Mouse (Mus musculus) heart, adult 9 months (tissue): ENCODE results near the gene Rhbdl2.

Experiments
- DNase-seq, 2 experiments: peaks; one replicate each; pipeline ENCODE4 v3.0.0; 2022; ENCODE audit warnings: low spot score in 2 of 2

The Rhbdl2 gene

DNA sequence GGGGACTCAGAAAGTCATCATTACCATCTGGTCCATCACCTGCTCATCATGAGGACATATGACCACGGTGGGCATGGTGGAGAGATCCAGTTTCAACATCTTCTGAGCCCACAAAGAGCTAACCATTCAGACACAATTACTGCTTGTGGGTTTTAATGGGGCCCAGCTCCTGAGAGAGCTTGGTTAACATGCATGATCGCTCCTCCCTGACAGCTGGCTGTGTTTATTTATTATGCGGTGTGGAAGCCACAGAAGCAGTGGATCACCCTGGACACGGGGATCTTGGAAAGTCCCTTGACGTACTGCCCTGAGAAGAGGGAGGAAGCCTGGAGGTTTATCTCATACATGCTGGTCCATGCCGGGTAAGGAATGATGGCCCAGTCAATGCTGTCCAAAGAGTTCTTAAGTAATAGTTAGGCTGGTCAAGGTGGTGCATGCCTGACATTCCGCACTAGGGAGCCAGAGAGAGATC lies 26.4 kb downstream of the Rhbdl2 start:
- no peak for DNase-seq

DNA sequence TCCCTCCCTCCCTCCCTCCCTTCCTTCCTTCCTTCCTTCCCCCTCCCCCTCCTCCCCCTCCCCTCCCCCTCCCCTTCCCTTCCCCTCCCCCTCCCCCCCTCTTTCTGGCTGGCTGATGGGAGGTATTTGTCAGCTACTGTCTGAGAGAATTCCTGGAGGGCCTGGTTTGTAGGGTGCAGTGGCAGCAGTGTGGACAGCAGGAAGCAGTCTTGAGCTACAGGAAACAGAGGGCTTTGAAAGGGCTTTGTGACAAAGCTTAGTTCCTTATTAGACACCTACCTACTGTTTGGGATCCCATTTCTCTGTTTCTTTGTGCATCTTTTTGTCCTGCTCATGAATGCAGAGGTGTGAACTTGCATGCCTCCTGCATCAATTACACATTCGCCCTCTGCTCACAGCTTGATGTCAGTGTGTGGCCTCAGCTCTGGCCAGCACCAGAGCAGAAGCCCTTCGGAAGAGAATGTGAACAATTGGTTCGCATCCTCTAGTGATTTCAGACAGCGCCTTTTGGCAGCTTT lies 31.5 kb downstream of the Rhbdl2 start:
- DNase-seq = no peak

DNA sequence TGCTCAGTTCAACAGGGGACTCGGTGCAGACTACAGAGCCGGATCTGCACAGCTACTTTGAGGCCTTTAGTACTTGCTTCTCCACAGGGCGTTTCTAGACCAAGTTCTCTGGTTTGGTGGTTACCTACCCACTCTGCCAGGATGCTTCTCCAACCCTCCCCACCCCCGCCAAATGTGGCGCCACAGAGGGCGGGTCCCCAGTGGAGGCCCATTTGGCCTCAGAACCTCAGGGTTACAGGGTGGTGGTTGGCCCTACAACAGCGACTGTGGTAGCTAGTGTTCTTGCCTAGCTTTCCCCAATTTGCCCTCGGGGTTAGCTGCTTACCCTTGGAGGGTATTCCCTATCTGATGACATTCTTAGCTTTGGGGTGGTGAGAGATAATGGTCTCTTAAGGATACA lies 54.5 kb downstream of the Rhbdl2 start:
- no peak for DNase-seq

DNA sequence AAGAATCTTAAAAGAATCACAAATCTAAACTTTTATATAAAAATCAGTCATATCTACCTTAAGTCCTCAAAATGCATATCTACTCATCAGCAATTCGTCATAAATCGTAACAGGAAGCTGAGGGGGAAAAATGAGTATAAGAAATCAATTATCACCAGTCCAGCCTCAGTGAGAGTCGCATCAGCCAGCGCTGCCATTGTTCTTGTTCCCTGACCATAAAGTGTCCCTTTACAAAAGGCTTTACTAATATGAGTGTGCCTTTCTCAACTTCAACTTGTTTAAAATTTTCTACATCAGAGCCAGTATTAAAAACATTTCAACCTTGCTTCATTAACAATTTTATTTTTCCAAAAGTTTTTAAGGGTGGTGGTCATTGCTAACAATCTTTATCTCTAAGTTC lies 69.2 kb downstream of the Rhbdl2 start:
- no peak for DNase-seq

DNA sequence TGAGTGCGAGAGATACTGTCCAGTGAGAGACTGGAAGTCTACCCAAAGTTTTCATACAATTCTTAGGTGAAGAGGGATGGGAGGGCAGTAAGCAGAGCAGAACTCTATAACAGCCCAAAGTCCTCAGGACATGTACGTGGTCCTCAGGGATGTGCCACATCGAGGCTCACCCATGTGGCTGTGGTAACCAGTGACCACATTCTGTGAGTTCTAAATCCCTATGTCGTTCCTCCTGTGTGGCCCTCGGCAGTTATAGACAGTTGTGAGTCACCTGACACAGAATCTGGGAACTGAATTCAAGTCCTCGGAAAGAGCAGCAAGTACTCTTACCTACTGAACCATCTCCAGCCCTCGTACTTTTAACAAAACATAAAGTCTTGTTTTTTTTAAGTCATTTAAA lies 70.4 kb downstream of the Rhbdl2 start:
- DNase-seq = no peak

DNA sequence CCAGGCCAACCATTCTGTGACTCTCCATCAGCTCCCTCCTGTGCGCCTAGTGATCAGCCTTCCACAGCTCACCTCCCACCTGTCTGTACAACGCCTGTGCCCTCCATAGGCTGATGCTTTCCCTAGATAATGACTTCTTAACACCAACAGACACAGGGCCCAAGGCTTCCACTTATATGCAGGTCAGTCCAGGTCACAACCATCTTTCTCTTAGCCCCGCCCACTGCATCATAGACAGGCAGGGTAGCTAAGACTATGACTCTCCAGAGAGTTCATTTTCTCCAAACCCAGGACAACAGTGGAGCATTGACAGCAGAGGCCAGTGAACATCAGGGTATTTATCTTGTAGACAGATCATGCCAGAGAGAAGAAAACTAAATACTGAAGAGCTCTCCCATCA lies 71.7 kb downstream of the Rhbdl2 start, which contains the start of gene 4933427I04Rik:
Gene 4933427I04Rik, plus strand, starts transcription at position 301 of the 400 bp plus-strand sequence.
- no peak for DNase-seq

DNA sequence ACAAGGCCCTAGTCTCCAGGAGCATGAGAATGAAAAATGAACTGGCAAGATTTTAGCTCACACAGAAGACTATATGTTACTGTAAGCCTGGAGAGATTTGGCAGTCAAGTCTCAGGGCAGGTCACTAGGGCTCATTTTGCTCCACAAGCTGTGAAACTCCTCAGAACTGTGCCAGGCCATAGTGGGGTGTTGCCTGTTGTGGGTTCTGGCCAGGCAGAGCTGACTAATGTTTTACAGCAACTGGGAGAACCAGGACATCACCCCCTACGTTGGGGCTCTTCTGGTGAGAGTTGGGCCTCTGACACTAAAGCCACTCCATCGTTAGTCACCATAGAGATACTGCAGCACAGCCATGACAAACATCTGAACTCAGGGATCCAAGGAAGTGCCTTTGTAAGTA lies 72.1 kb downstream of the Rhbdl2 start:
- DNase-seq = no peak

DNA sequence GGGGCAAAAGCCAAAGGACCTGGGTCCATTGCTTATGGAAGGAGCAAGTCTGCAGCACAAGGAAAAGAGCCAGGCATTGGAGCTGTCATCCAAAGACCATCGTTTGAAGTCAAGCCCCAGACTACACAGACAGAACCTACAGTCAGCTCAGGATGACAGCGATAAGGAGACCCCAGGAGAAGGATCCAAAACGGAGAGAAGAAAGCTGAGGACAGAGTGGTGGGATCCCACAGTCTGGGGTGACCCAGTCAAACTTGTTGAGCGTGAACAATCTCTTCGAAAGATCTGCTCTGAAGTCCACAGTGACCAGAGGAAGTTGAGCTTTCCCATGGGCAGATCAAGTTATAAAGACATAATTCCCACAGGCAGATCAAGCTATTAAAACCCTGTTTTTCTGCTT lies 72.9 kb downstream of the Rhbdl2 start:
- DNase-seq = no peak
